Mouse (Mus musculus): Measurements from ENCODE around the gene Ndrg2. TPM values are rescaled to one million over a fixed set of nuclear protein-coding genes. Genes with fewer than 3 reads are reported as not detected.
A peak's percentile ranks its signal among the peaks of the same experiment; 100 is the strongest.
"Not testable (repeated sequence)": the region's sequence is repeated elsewhere in the genome, so short reads cannot be mapped to it uniquely, and the experiment has no call there.

Gene Ndrg2
- polyA plus RNA-seq, 3 experiments from 2014 or later: 9.3 to 31.1 (median 21.3) TPM

DNA sequence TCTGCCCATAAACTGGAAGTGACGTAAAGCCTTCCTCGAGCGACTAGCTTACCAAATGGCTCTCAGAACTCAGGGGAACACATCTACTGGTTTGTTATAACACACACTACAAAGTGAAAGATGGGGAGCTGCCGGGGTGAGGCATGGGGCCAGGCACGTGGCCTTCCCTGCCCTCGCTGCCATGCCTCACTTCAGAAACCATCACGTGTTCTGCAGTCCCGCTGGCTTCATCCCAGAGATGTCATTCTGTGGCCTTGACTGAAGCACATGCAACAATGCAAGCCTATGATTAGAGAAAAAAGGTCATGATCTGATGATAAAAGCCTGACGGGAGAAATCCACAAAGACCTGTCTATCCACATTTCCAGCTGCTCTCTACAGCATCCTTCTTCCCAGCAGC lies 42.2 kb downstream of the Ndrg2 start:
- no peak for ATAC-seq

DNA sequence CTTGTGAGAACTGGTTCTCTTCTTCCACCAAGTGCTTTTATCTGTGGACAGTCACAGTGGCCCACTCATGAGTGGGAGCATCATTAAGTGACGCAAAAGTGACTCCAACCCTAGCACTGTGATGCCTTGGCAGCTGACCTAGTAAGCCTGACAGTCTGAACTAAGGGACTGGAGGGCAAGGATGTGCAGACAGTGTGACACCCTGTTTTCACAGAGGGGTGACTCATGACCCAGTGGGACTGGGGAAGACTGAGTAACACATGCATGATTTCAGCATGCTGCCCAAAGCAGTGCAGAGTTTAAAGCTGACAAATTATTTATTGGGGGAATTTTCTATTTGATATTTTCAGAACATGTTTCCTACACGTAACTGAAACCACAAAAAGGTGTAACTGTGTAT lies 43.2 kb downstream of the Ndrg2 start:
- ATAC-seq: peak; percentile 17

DNA sequence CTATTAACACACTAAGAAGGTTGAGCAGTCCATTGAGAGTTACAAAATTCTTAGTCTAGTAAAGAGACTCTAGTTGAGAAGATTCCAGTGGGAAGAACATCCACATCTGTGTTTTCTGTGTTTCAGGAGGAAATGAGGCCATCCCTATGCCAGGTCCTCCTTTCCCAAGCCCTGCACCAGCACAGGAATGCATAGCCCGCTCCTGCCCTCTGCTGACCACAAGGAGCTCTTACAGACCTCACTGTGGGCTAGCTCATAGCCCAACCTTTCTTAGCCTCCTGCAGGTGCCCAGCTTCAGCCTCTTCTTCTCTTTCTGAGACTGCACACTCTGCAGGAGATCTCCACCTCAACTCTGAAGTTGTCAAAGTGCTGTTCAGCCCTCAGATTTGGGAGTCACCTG lies 50.4 kb downstream of the Ndrg2 start:
- not testable (repeated sequence) for ATAC-seq

DNA sequence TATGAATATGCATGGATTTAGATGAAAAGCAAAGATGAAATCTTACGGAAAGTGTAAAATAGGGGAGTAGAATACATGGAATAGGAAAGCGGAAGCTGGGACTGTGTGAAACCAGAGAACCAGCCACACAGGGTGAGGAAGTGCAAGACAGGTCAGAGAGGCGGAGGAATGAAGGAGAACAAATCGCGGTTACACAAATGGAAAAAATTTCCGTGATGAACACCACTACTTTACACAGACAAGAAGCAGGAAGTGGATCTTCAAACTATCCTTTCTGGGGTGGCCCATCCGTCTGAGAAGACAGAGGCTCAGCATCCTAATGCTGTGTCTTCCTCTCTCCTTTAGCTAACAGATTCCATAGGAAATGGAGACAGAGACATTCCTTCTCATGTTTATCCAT lies 58.7 kb downstream of the Ndrg2 start:
- not testable (repeated sequence) for ATAC-seq

Other genes with a start within 250 kb of the Ndrg2 start
- not detected for gene Gm17079, start 218.7 kb downstream of the Ndrg2 start, polyA plus RNA-seq (2017; shearing (Covaris generic))
- gene Gm5800, start 197.0 kb downstream of the Ndrg2 start, polyA plus RNA-seq (2017; shearing (Covaris generic)): not detected
- gene Ang4, start 140.6 kb downstream of the Ndrg2 start, polyA plus RNA-seq (2017; shearing (Covaris generic)): not detected
- gene AY358078, start 114.1 kb downstream of the Ndrg2 start, polyA plus RNA-seq (2017; shearing (Covaris generic)): not detected
- gene Ear6, start 60.5 kb downstream of the Ndrg2 start, polyA plus RNA-seq (2017; shearing (Covaris generic)): not detected
- 10 to 100 TPM; 26.7 to 75.2 (median 69.3) TPM for gene Mettl17, start 29.3 kb downstream of the Ndrg2 start, polyA plus RNA-seq (2017; shearing (Covaris generic))
- under 1 TPM; 0.29 to 0.40 (median 0.34) TPM for gene Slc39a2, start 21.3 kb downstream of the Ndrg2 start, polyA plus RNA-seq (2017; shearing (Covaris generic))
- gene Tppp2, start 4.3 kb upstream of the Ndrg2 start, polyA plus RNA-seq (2017; shearing (Covaris generic)): not detected
- not detected for gene Rnase13, start 8.6 kb upstream of the Ndrg2 start, polyA plus RNA-seq (2017; shearing (Covaris generic))
- 1 to 10 TPM in 1 of 3 experiments, under 1 TPM in 2; 0.41 to 1.3 (median 0.90) TPM for gene Arhgef40, start 70.6 kb upstream of the Ndrg2 start, polyA plus RNA-seq (2017; shearing (Covaris generic))
- under 1 TPM in 1 of 3 experiments, not detected in 2; 0.87 TPM for gene Tmem253, start 101.5 kb upstream of the Ndrg2 start, polyA plus RNA-seq (2017; shearing (Covaris generic))
- 1 to 10 TPM; 1.4 to 1.9 (median 1.6) TPM for gene Zfp219, start 106.6 kb upstream of the Ndrg2 start, polyA plus RNA-seq (2017; shearing (Covaris generic))
- gene Olfr221, start 128.3 kb upstream of the Ndrg2 start, polyA plus RNA-seq (2017; shearing (Covaris generic)): not detected
- gene Hnrnpc, start 189.9 kb upstream of the Ndrg2 start, polyA plus RNA-seq (2017; shearing (Covaris generic)): 100 to 1,000 TPM; 399 to 498 (median 471) TPM
- 100 to 1,000 TPM in 1 of 3 experiments, 10 to 100 TPM in 2; 79.7 to 117 (median 94.9) TPM for gene Rpgrip1, start 196.5 kb upstream of the Ndrg2 start, polyA plus RNA-seq (2017; shearing (Covaris generic))